Mouse (Mus musculus) embryonic stem cell, embryonic (primary cell): Measurements from ENCODE around the gene Prph.

Source experiments
- CTCF ChIA-PET, 4 experiments: fragments of 300-600 bp in 2 of 4; fragments of 350-600 bp in 2 of 4; sonication (Branson Sonifier 250); formaldehyde crosslinking; loops; one replicate each; lab custom pipeline; 2022; ENCODE audit warnings: inconsistent platforms in 2 of 4; lab: Charles Lee
- POLR2A ChIA-PET, 4 experiments: fragments of 300-600 bp in 2 of 4; fragments of 350-600 bp in 2 of 4; sonication (Branson Sonifier 250); formaldehyde crosslinking; loops; one replicate each; lab custom pipeline; 2022; ENCODE audit warnings: antibody characterized with exemption in 4 of 4, inconsistent platforms in 1 of 4; lab: Charles Lee

Prph gene

GRCm38 (mm10) chr15:99055040-99055439 is at the start of gene Prph:
Prph (plus strand) TSS chr15:99055174.
- ChIA-PET CTCF (interaction anchor here (0.5 to 3.8 kb wide), 36 partner anchors 9 to 362 kb away, joined by 3 to 24 read pairs (median 6); partner anchors contain the start of genes C1ql4 (in 2 of the 4), Dnajc22 (in 2 of the 4), Troap (in 2 of the 4) and Tuba1c (in 1 of the 4)), POLR2A (interaction anchor here (0.7 to 6.0 kb wide), 38 partner anchors 10 to 403 kb away, joined by 3 to 48 read pairs (median 5); partner anchors contain the start of genes Tuba1c (in 3 of the 4), Dnajc22 (in 2 of the 4), Troap (in 2 of the 4) and C1ql4 (in 1 of the 4))

GRCm38 (mm10) chr15:99008801-99009241 is 46.2 kb upstream of the Prph start:
- ChIA-PET POLR2A (interaction anchor here (0.5 to 4.1 kb wide), 34 partner anchors 8 to 187 kb away, joined by 3 to 30 read pairs (median 4); partner anchors contain the start of genes Tuba1c (in 3 of the 4), Gm49450 (in 1 of the 4), Tuba1a (in 1 of the 4) and Tuba1b (in 1 of the 4)), CTCF (interaction anchor here (0.6 to 6.8 kb wide), 30 partner anchors 8 to 445 kb away, joined by 3 to 71 read pairs (median 4); partner anchors contain the start of genes Tuba1c (in 2 of the 4) and Prkag1 (in 1 of the 4))

- ChIA-PET CTCF (interaction anchor here (0.6 to 8.4 kb wide), 6 partner anchors 10 to 96 kb away, joined by 3 to 102 read pairs (median 4); no protein-coding TSS in a partner anchor), POLR2A (interaction anchor here in 2 of 4 experiments (0.8 to 11.9 kb wide), 6 partner anchors 10 to 40 kb away, joined by 3 to 95 read pairs (median 3); partner anchors contain the start of gene Tuba1c (in 1 of the 2))
Observed at GRCm38 (mm10) chr15:99010896-99011295, 44.1 kb upstream of the Prph start.

GRCm38 (mm10) chr15:99011946-99012345 is 43.0 kb upstream of the Prph start:
- CTCF ChIA-PET, result interaction anchor here in 1 of 4 experiments (0.8 to 8.4 kb wide), 2 partner anchors 11 to 14 kb away, joined by 3 to 102 read pairs; no protein-coding TSS in a partner anchor
- POLR2A ChIA-PET, result interaction anchor here in 1 of 4 experiments (1.2 to 11.9 kb wide), 3 partner anchors 9 to 18 kb away, joined by 3 to 95 read pairs (median 4); partner anchors contain the start of gene Tuba1c

- ChIA-PET POLR2A (interaction anchor here in 3 of 4 experiments (0.5 to 11.9 kb wide), 24 partner anchors 9 to 135 kb away, joined by 3 to 151 read pairs (median 5); partner anchors contain the start of genes Tuba1c (in 3 of the 3), Lmbr1l (in 1 of the 3), Prph (in 1 of the 3) and Tuba1b (in 1 of the 3)), CTCF (interaction anchor here (0.5 to 8.4 kb wide), 23 partner anchors 10 to 659 kb away, joined by 3 to 102 read pairs (median 4); partner anchors contain the start of genes Tuba1c (in 2 of the 4) and Troap (in 1 of the 4))
Observed at GRCm38 (mm10) chr15:99014496-99015030, 40.4 kb upstream of the Prph start.

- ChIA-PET POLR2A (interaction anchor here in 3 of 4 experiments (0.6 to 11.9 kb wide), 46 partner anchors 9 to 386 kb away, joined by 3 to 151 read pairs (median 5); partner anchors contain the start of genes Tuba1c (in 3 of the 3), Gm49450 (in 2 of the 3), Troap (in 2 of the 3) and Dnajc22 (in 1 of the 3)), CTCF (interaction anchor here (0.5 to 8.4 kb wide), 30 partner anchors 8 to 400 kb away, joined by 3 to 102 read pairs (median 4); partner anchors contain the start of genes Gm49450 (in 1 of the 4) and Tuba1c (in 1 of the 4))
Observed at GRCm38 (mm10) chr15:99017355-99017761, 37.6 kb upstream of the Prph start.

DNA sequence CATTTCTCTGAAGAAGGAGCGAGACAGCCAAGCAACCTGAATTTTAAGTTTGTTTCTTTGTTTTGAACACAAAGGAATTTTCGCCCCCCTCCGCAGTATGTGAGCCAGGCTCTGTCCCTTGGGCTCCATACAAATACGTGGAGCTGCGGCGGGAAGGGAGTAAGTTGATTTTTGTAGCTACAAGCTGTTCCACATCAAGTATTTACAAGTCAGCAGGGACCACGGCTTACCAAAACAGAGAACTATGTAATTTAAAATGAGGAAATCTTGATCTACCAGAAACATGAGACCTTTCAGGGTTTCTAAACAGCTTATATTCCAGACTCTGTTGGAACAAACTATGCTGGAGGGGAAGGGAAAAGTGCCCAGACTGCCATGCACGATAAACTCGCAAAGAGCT is 37.0 kb upstream of the Prph start:
- POLR2A ChIA-PET, result interaction anchor here (0.6 to 11.9 kb wide), 60 partner anchors 8 to 375 kb away, joined by 3 to 151 read pairs (median 4); partner anchors contain the start of genes Tuba1c (in 3 of the 4), Gm49450 (in 2 of the 4), Troap (in 2 of the 4) and Dnajc22 (in 1 of the 4)
- CTCF ChIA-PET, result interaction anchor here (0.5 to 8.4 kb wide), 27 partner anchors 8 to 224 kb away, joined by 3 to 102 read pairs (median 4); partner anchors contain the start of genes Troap (in 1 of the 4) and Tuba1c (in 1 of the 4)

- CTCF ChIA-PET, result interaction anchor here in 3 of 4 experiments (0.5 to 8.4 kb wide), 11 partner anchors 7 to 80 kb away, joined by 3 to 102 read pairs (median 9); partner anchors contain the start of genes Troap (in 1 of the 3) and Tuba1c (in 1 of the 3)
- POLR2A ChIA-PET, result interaction anchor here in 3 of 4 experiments (0.5 to 11.9 kb wide), 37 partner anchors 8 to 375 kb away, joined by 3 to 151 read pairs (median 6); partner anchors contain the start of genes Tuba1c (in 3 of the 3), Gm49450 (in 1 of the 3), Tuba1a (in 1 of the 3) and Tuba1b (in 1 of the 3)
Observed at GRCm38 (mm10) chr15:99018630-99019029, 36.3 kb upstream of the Prph start.

- ChIA-PET CTCF (interaction anchor here in 2 of 4 experiments (0.5 to 3.1 kb wide), 15 partner anchors 10 to 373 kb away, joined by 3 to 12 read pairs (median 3); partner anchors contain the start of genes Tuba1c (in 2 of the 2), C1ql4 (in 1 of the 2) and Tmbim6 (in 1 of the 2)), POLR2A (interaction anchor here (0.6 to 11.9 kb wide), 32 partner anchors 10 to 363 kb away, joined by 3 to 151 read pairs (median 5); partner anchors contain the start of genes Tuba1c (in 4 of the 4), Prph (in 1 of the 4) and Tuba1b (in 1 of the 4))
Observed at GRCm38 (mm10) chr15:99019436-99019835, 35.5 kb upstream of the Prph start.

DNA sequence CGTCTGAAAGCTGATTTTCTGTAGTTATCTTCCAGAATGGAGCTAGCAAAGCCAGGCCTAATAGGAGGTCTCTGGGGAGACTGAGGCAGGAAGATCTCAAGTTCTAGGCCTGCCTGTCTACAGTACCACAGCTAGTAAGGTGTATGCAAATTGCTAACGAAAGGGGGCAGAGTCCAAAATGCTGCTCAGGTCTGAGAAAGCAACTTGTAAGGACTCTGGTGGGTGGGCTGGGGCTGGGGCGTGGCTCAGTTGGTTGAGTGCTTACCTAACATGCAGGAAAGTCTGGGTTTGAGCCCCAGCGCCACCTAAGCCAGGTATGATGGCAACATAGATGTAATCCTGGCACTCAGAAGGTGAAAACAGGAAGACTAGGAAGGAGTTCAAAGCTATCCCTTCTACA is 34.8 kb upstream of the Prph start:
- ChIA-PET POLR2A (interaction anchor here (0.6 to 11.9 kb wide), 25 partner anchors 9 to 847 kb away, joined by 3 to 151 read pairs (median 4); partner anchors contain the start of genes Tuba1c (in 3 of the 4), Lmbr1l (in 1 of the 4) and Tuba1b (in 1 of the 4)), CTCF (interaction anchor here (0.6 to 3.1 kb wide), 15 partner anchors 10 to 388 kb away, joined by 3 to 12 read pairs (median 4); partner anchors contain the start of genes Tuba1c (in 2 of the 4), C1ql4 (in 1 of the 4) and Tmbim6 (in 1 of the 4))

DNA sequence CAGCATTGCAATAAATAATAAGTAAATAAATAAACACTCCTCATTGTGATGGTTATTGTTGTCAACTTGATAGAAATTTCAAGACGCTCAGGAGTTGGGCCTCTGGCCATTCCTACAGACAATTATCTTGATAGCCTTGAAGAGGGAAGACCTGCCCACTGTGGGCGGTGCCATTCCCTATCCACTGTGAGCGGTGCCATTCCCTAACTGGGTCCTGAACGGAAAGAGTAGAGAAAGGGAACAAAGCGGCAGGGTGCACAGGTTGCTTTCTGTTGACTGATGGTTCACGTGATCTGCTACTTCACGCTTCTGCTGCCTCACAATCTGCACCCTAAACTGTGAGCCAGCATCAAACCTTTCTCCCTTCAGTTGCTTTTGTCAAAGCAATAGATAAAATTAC is 33.7 kb upstream of the Prph start:
- CTCF ChIA-PET, result interaction anchor here in 2 of 4 experiments (1.5 to 3.1 kb wide), 3 partner anchors 17 to 372 kb away, joined by 3 to 12 read pairs (median 6); partner anchors contain the start of gene Tmbim6 (in 1 of the 2)
- POLR2A ChIA-PET, result interaction anchor here in 2 of 4 experiments (0.6 to 11.9 kb wide), 9 partner anchors 9 to 202 kb away, joined by 3 to 151 read pairs (median 3); partner anchors contain the start of genes Tuba1c (in 2 of the 2), Dnajc22 (in 1 of the 2) and Tuba1b (in 1 of the 2)

GRCm38 (mm10) chr15:99024668-99025314 is 30.2 kb upstream of the Prph start:
- CTCF ChIA-PET, result interaction anchor here (0.5 to 5.5 kb wide), 110 partner anchors 8 to 645 kb away, joined by 3 to 102 read pairs (median 5); partner anchors contain the start of genes C1ql4 (in 2 of the 4), Prph (in 2 of the 4), Asic1 (in 1 of the 4) and Dhh (in 1 of the 4)
- POLR2A ChIA-PET, result interaction anchor here (0.5 to 14.9 kb wide), 51 partner anchors 8 to 705 kb away, joined by 3 to 270 read pairs (median 5); partner anchors contain the start of genes Gm49450 (in 2 of the 4), Prph (in 2 of the 4), Tuba1a (in 2 of the 4) and C1ql4 (in 1 of the 4)

GRCm38 (mm10) chr15:99025414-99025813 is 29.6 kb upstream of the Prph start:
- CTCF ChIA-PET, result interaction anchor here (0.7 to 5.5 kb wide), 53 partner anchors 10 to 446 kb away, joined by 3 to 102 read pairs (median 9); partner anchors contain the start of genes C1ql4 (in 2 of the 4), Dnajc22 (in 2 of the 4), Prph (in 2 of the 4) and Gm49450 (in 1 of the 4)
- POLR2A ChIA-PET, result interaction anchor here in 2 of 4 experiments (1.1 to 14.9 kb wide), 25 partner anchors 8 to 368 kb away, joined by 3 to 270 read pairs (median 7); partner anchors contain the start of genes Prph (in 2 of the 2), Gm49450 (in 1 of the 2), Tmbim6 (in 1 of the 2) and Tuba1a (in 1 of the 2)

DNA sequence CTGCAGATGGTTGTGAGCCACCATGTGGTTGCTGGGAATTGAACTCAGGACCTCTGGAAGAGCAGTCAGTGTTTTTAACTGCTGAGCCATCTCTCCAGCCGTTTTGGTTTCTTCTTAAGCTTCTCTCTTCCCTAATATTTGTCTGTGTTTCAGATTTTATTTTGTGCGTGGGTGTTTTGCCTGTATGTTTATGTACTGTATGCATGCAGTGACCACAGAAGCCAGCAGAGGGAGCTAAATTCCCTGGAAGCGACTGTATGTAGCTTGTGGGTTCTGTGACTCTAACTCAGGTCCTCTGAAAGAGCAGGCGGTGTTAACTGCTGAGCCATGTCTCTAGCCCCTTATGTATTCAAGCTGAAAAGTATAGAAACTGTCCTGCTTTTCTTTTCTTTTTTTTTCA is 28.7 kb upstream of the Prph start:
- ChIA-PET POLR2A (interaction anchor here (0.6 to 14.9 kb wide), 48 partner anchors 8 to 652 kb away, joined by 3 to 270 read pairs (median 5); partner anchors contain the start of genes Gm49450 (in 2 of the 4), Tuba1a (in 2 of the 4), C1ql4 (in 1 of the 4) and Dnajc22 (in 1 of the 4)), CTCF (interaction anchor here (0.5 to 5.5 kb wide), 131 partner anchors 8 to 1449 kb away, joined by 3 to 102 read pairs (median 4); partner anchors contain the start of genes Prph (in 4 of the 4), C1ql4 (in 3 of the 4), Dnajc22 (in 3 of the 4) and Arf3 (in 1 of the 4))

DNA sequence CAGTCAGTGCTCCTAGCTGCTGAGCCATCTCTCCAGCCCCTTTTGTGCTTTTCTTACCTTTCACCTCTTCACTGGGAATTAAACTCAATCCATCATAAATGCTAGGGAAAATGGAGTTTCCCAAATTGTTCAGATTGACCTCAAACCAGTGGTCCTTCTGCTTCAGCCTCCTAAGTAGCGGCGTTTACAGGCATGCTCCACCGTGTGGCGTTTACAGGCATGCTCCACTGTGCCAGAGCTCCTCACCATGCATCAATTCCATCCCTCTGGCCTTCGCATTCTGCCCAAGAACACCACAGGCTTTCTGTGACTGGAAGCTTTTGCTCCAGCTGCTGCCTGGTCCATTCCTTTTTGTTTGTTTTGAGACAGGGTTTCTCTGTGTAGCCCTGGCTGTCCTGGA is 27.9 kb upstream of the Prph start:
- ChIA-PET CTCF (interaction anchor here (0.6 to 5.5 kb wide), 86 partner anchors 7 to 661 kb away, joined by 3 to 102 read pairs (median 6); partner anchors contain the start of genes Prph (in 3 of the 4), C1ql4 (in 2 of the 4), Dnajc22 (in 2 of the 4) and Arf3 (in 1 of the 4)), POLR2A (interaction anchor here in 3 of 4 experiments (0.5 to 14.9 kb wide), 31 partner anchors 9 to 651 kb away, joined by 3 to 270 read pairs (median 5); partner anchors contain the start of genes C1ql4 (in 1 of the 3), Gm49450 (in 1 of the 3), Troap (in 1 of the 3) and Tuba1a (in 1 of the 3))
